Mouse (Mus musculus): ENCODE data around the gene Il12a. TPM values are rescaled to one million over a fixed set of nuclear protein-coding genes. Genes with fewer than 3 reads are reported as not detected.
A peak's percentile ranks its signal among the peaks of the same experiment; 100 is the strongest.
"Not testable (repeated sequence)": the region's sequence is repeated elsewhere in the genome, so short reads cannot be mapped to it uniquely, and the experiment has no call there.

The Il12a gene
- polyA plus RNA-seq, 1 experiment from 2014 or later: 0.28 TPM

DNA sequence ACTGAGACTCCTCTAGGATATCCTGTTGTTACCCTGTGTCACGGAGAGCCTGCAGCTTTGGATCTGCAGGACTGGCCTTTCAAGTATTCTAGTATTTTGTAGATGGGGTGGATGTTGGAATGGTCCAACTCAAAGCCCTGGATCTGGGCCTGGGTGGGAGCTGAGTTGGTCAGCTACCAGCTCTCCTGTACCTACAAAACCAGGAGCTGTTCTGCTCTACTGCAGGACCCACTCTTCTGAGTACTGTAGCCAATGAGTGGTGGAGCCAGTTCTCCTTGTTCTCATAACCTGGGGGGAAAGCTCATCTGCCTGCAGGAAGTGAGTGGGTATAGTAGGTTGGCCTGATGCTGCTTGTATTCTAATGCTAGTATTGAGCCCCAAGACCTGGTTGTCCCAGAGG, 20.0 kb downstream of the Il12a start:
- Histone ChIP-seq H3K27me3 (replicated peaks) (no peaks in the 10 kb centered on the region), H3K9ac (no peak overlapping the region), H3K4me2 (no peak overlapping the region), H3K36me3 (no peaks in the 10 kb centered on the region), H3K9me3 (no peaks in the 10 kb centered on the region), H3K27ac (no peak overlapping the region), H3K4me3 (replicated peaks) (no peak overlapping the region), H3K4me1 (no peaks in the 10 kb centered on the region)
- 83% methylated on average over 1 of the region's 1 CpGs for WGBS
- no peak for ATAC-seq (ENCODE audit: insufficient read depth, low FRiP score, low read depth)

DNA sequence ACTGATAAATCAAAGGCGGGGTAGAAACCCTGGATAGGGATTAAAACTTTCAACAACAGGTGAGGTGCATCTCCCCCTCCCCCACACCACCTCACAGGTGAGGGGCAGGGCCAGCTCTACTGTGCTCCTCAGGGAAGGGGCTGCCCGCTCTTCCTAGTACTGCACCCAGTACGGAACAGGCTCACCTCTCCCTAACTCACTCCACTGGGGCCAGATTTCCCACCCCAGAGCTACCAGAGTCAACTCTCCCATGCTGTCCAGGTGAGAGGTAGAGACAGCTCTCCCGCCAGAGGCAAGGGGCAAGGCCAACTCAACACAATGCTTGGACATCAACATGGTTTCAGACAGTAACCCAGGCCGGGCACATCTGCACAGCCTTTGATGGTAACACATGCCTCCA, 21.1 kb downstream of the Il12a start:
- Histone ChIP-seq H3K9ac (no peak overlapping the region), H3K9me3 (no peaks in the 10 kb centered on the region), H3K27ac (no peak overlapping the region), H3K4me3 (replicated peaks) (no peak overlapping the region), H3K27me3 (replicated peaks) (no peaks in the 10 kb centered on the region), H3K36me3 (no peaks in the 10 kb centered on the region), H3K4me1 (no peaks in the 10 kb centered on the region), H3K4me2 (no peak overlapping the region)
- no peak for ATAC-seq (ENCODE audit: insufficient read depth, low FRiP score, low read depth)
- 81% methylated on average over 5 of the region's 5 CpGs for WGBS

DNA sequence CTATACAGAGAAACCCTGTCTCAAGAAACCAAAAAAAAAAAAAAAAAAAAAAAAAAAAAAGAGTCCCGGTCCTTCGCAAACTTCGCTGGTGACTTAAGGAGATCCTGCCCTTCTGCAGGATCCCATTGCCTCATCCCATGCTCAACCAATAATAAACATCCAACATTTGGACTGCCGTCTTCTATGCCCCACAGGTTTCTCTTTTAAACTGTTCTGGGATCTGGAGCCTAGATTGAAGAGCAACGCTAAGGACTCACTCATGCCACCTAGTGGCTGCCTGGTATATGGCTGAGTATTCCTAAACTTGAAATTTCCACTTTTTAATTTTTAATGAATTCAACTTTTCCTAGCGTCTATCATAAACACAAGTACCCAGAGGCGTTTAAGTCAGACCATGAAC, 23.1 kb downstream of the Il12a start:
- no peak overlapping the region for H3K27ac ChIP-seq
- no peak overlapping the region for H3K4me3 ChIP-seq (replicated peaks)
- no peaks in the 10 kb centered on the region for H3K4me1 ChIP-seq
- H3K27me3 ChIP-seq (replicated peaks): no peaks in the 10 kb centered on the region
- ATAC-seq (ENCODE audit: insufficient read depth, low FRiP score, low read depth): no peak
- H3K9ac ChIP-seq: no peak overlapping the region
- peak overlapping the region; percentile 29 for H3K4me2 ChIP-seq
- WGBS: 8% methylated on average over 7 of the region's 7 CpGs
- no peaks in the 10 kb centered on the region for H3K9me3 ChIP-seq
- no peaks in the 10 kb centered on the region for H3K36me3 ChIP-seq

DNA sequence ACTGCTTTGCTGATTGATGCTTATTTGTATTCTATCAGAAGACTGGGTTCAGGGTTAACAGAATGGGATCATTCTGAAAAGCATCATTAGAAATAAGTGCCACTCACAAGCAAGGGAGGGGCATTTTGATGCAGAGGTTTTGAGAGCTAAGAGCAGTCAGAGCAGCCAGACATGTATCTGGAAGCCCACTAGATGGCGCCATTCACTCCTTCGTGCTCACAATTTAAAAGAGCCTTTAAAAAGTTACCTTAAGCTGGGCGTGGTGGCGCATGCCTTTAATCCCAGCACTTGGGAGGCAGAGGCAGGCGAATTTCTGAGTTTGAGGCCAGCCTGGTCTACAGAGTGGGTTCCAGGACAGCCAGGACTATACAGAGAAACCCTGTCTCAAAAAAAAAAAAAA, 26.9 kb downstream of the Il12a start:
- not testable (repeated sequence) for H3K9ac ChIP-seq; H3K4me1 ChIP-seq; H3K4me3 ChIP-seq (replicated peaks); H3K4me2 ChIP-seq; H3K27me3 ChIP-seq (replicated peaks); H3K36me3 ChIP-seq; H3K27ac ChIP-seq; H3K9me3 ChIP-seq; ATAC-seq (ENCODE audit: insufficient read depth, low FRiP score, low read depth)
- 46% methylated on average over 5 of the region's 5 CpGs for WGBS

DNA sequence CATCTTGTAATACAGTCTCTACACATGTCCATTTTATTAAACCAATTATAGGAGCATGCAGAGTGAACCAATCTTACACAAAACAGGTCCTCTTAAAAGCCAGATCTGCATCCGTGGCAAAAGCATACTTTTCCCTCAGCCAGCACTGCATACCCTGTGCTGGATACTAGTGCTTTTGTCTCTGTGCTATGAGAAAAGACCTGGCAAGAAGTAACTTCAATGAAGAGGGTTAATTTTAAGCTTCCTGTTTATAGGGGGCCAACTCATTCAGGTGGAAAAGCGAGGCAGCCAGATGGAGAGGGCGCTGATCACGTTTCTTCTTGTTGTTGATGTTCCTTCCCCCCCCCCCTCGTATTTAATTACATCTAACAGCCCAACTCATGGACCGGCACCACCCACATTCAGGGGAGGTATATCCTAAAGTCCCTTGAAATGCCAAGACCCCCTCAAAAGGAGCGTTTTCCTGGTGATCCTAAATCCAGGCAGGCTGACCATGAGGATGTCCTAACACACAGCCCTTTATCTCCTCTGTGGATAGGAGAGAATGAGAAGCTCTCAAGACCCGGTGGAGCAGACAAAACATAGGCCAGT, 28.9 kb downstream of the Il12a start:
- 70% methylated on average over 8 of the region's 8 CpGs for WGBS
- Histone ChIP-seq H3K36me3 (no peaks in the 10 kb centered on the region), H3K4me3 (replicated peaks) (no peak overlapping the region), H3K9ac (no peak overlapping the region), H3K4me2 (no peak overlapping the region), H3K27ac (no peak overlapping the region), H3K27me3 (replicated peaks) (no peaks in the 10 kb centered on the region), H3K9me3 (no peaks in the 10 kb centered on the region), H3K4me1 (no peaks in the 10 kb centered on the region)
- no peak for ATAC-seq (ENCODE audit: insufficient read depth, low FRiP score, low read depth)

DNA sequence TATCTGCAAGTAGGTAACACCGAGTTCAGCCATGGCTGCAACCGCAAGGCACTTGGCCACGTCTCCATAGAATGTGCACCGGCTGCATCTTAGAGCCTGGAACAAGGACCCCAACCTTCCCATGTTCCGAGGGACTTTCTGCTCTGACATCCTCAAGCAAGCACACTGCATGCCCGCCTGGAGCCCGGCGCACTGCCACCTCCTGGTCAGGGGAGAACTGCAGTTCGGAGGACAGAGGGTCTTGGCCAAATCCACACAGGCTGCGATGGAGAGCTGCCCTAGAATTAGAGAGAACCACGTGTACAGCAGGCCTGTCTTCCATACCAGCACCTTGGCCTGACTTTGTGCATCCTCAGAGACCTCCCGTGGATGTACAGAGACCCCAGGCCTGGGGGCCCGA, 29.8 kb downstream of the Il12a start:
- no peaks in the 10 kb centered on the region for H3K36me3 ChIP-seq
- H3K27me3 ChIP-seq (replicated peaks): no peaks in the 10 kb centered on the region
- H3K4me3 ChIP-seq (replicated peaks): no peak overlapping the region
- no peaks in the 10 kb centered on the region for H3K4me1 ChIP-seq
- no peak overlapping the region for H3K27ac ChIP-seq
- H3K9ac ChIP-seq: no peak overlapping the region
- ATAC-seq (ENCODE audit: insufficient read depth, low FRiP score, low read depth): no peak
- H3K9me3 ChIP-seq: no peaks in the 10 kb centered on the region
- WGBS: 34% methylated on average over 13 of the region's 13 CpGs
- H3K4me2 ChIP-seq: no peak overlapping the region

DNA sequence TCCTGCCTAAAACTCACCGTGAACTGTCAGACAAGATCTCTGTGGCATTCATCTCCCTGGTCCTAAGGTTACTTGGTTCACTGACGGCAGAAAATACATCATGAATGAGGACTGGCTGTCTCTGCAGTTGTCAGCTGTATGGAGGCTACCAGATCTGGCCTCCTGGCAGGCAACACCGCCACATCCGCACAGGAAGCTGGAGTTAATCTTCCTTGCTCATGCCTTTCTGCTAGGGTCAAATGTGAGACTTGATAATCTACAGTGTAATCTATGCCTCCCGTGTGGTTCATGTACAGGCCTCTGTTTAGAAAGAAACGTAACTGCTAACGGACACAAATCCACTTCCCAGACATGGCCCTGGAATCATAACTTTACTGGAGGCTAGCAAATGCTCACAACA, 51.5 kb downstream of the Il12a start:
- no peak overlapping the region for H3K4me3 ChIP-seq (replicated peaks)
- no peak overlapping the region for H3K27ac ChIP-seq
- H3K9me3 ChIP-seq: no peaks in the 10 kb centered on the region
- no peak overlapping the region for H3K4me2 ChIP-seq
- H3K36me3 ChIP-seq: no peaks in the 10 kb centered on the region
- H3K9ac ChIP-seq: no peak overlapping the region
- no peaks in the 10 kb centered on the region for H3K4me1 ChIP-seq
- no peak for ATAC-seq (ENCODE audit: insufficient read depth, low FRiP score, low read depth)
- H3K27me3 ChIP-seq (replicated peaks): no peaks in the 10 kb centered on the region
- WGBS: 61% methylated on average over 7 of the region's 7 CpGs

DNA sequence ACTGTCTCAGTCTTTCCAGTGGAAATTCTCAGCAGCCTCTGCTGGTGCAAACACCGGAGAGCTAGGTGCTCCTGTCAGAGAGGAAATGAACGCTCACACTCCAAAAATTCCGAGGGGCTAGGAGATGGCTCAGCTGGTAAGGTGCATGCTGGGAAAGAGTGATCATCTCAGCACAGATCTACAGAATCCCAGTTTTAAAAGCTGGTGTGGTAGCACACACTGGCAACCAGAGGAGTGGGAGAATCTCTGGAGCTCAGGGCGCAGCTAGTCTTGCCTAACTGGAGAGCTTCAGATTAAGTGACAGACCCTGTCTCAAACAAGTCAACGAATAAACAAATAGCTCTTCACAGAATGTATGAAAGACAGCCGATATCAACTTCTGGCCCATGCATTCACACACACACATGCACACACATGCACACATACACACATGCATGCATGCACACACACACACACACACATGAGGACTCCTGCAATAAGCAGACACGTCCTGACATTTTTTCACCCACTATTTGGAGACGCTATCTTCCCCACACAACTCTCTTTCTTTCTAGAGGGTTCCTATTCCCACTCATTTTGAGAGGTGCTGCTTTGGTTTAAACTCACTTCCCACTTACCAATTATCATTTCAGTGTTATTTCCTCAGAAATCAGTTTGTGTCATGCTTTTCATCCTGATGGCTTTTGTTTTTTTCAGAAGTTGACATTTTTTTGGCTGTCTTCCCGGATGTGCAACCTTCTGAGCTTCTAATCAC, 52.5 kb downstream of the Il12a start:
- no peaks in the 10 kb centered on the region for H3K36me3 ChIP-seq
- no peak overlapping the region for H3K9ac ChIP-seq
- H3K4me3 ChIP-seq (replicated peaks): no peak overlapping the region
- H3K4me2 ChIP-seq: no peak overlapping the region
- no peak overlapping the region for H3K27ac ChIP-seq
- H3K27me3 ChIP-seq (replicated peaks): no peaks in the 10 kb centered on the region
- 64% methylated on average over 9 of the region's 9 CpGs for WGBS
- no peaks in the 10 kb centered on the region for H3K9me3 ChIP-seq
- H3K4me1 ChIP-seq: no peaks in the 10 kb centered on the region
- no peak for ATAC-seq (ENCODE audit: insufficient read depth, low FRiP score, low read depth)

DNA sequence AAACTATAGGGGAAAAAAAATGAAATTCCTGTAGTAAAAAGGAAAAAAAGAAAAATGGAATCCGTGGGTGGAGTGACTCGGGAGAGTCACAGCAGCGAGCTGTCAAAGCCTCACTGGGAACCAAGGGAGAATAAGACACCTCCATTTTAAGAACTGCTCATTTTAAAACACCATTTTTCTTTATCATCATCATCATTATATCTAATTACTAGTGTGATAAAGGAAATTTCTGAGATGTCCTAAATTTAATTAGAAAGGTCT, 53.0 kb downstream of the Il12a start:
- Histone ChIP-seq H3K9me3 (no peaks in the 10 kb centered on the region), H3K4me2 (no peak overlapping the region), H3K27me3 (replicated peaks) (no peaks in the 10 kb centered on the region), H3K9ac (no peak overlapping the region), H3K4me1 (no peaks in the 10 kb centered on the region), H3K36me3 (no peaks in the 10 kb centered on the region), H3K27ac (no peak overlapping the region), H3K4me3 (replicated peaks) (no peak overlapping the region)
- ATAC-seq (ENCODE audit: insufficient read depth, low FRiP score, low read depth): no peak
- WGBS: 45% methylated on average over 3 of the region's 3 CpGs

DNA sequence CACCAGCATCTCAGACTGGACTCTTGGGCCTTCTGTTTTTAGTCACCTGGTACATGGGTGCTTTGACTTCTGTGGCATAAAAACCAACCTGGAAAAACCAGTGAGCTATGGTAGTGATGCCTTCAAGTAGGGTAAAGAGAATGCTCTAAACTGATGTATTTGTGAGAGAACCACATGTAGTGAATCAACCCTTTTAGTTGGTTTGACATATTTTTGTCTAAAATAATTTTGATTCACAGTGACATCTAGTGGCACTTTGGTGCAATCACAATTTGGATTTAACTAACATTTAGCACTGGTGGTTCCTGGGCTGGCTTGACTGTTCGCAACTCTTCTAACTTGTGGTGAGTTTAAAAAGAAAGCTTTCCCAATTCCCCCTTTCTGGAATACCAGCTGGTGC, 53.7 kb downstream of the Il12a start:
- H3K27ac ChIP-seq: no peak overlapping the region
- H3K9ac ChIP-seq: no peak overlapping the region
- H3K4me1 ChIP-seq: no peaks in the 10 kb centered on the region
- no peaks in the 10 kb centered on the region for H3K27me3 ChIP-seq (replicated peaks)
- no peak overlapping the region for H3K4me2 ChIP-seq
- 73% methylated on average over 1 of the region's 1 CpGs for WGBS
- H3K36me3 ChIP-seq: no peaks in the 10 kb centered on the region
- no peak overlapping the region for H3K4me3 ChIP-seq (replicated peaks)
- H3K9me3 ChIP-seq: no peaks in the 10 kb centered on the region
- ATAC-seq (ENCODE audit: insufficient read depth, low FRiP score, low read depth): no peak

DNA sequence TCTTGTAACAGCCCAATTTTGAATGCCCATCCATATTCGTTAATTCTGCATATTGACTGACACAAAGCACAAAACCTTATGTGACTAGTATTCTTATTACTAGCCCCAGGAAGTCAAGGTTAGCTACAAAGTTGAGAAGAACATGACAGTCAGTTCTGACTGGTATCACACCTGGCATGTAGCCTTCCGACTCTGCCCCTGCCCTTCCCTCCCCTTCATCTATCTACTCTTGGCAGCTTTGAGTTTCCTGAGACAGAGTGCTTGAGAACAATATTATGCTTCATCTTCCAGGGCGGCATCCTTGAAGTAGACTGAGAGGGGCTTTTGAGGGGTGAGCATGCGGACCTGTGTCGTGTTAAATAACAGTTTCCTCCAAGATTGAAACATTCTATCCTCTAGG, 54.6 kb downstream of the Il12a start:
- no peak overlapping the region for H3K4me2 ChIP-seq
- H3K27me3 ChIP-seq (replicated peaks): no peaks in the 10 kb centered on the region
- no peaks in the 10 kb centered on the region for H3K36me3 ChIP-seq
- 85% methylated on average over 5 of the region's 5 CpGs for WGBS
- no peak overlapping the region for H3K4me3 ChIP-seq (replicated peaks)
- no peaks in the 10 kb centered on the region for H3K4me1 ChIP-seq
- H3K9ac ChIP-seq: no peak overlapping the region
- no peak for ATAC-seq (ENCODE audit: insufficient read depth, low FRiP score, low read depth)
- no peaks in the 10 kb centered on the region for H3K9me3 ChIP-seq
- no peak overlapping the region for H3K27ac ChIP-seq

DNA sequence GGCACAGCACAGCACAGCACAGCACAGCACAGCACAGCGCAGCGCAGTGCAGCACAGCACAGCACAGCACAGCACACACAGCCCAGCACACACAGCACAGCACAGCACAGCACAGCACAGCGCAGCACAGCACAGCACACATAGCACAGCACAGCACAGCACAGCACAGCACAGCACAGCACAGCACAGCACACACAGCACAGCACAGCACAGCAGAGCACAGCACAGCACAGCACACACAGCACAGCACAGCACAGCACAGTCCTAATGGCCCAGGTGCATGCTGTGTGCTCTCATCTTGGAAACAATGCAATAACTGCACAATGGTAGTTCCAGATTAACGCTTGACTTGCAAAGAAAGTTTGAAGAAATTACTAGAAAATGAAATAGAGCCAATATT, 55.8 kb downstream of the Il12a start:
- not testable (repeated sequence) for H3K4me2 ChIP-seq; H3K4me1 ChIP-seq; H3K27me3 ChIP-seq (replicated peaks); H3K9ac ChIP-seq; H3K27ac ChIP-seq; H3K9me3 ChIP-seq; H3K36me3 ChIP-seq; H3K4me3 ChIP-seq (replicated peaks); ATAC-seq (ENCODE audit: insufficient read depth, low FRiP score, low read depth)
- WGBS: 76% methylated on average over 4 of the region's 4 CpGs

All from stomach, embryonic 15.5 days (tissue).